Mouse (Mus musculus): ENCODE measurements at regions not wholly inside any gene's neighbourhood (a gene's known extent, or its start where the extent isn't known, plus 50 kb on each side); places are given as distances from the start of the nearest gene placed in this dataset.

GRCm38 (mm10) chr10:103718998-103719662 is 351.5 kb downstream of the Slc6a15 start:
- Histone ChIP-seq H3K4me1 (replicated peaks) (peaks cover 5% of the 10 kb centered on the region), H3K4me2 (no peak overlapping the region), H3K9ac (no peak overlapping the region), H3K27me3 (replicated peaks) (no peaks in the 10 kb centered on the region), H3K9me3 (replicated peaks) (0 out of 2 replicates have a peak, but pooled peaks cover 2% of the 10 kb centered on the region), H3K27ac (ENCODE audit: poor library complexity, severe bottlenecking) (no peak overlapping the region), H3K4me3 (no peak overlapping the region), H3K36me3 (no peaks in the 10 kb centered on the region)
- 39% methylated on average over 8 of the region's 8 CpGs for WGBS
- peak; percentile 72 for ATAC-seq (ENCODE audit: insufficient number of reproducible peaks, low FRiP score)

- Histone ChIP-seq H3K9me3 (replicated peaks) (no peaks in the 10 kb centered on the region), H3K36me3 (no peaks in the 10 kb centered on the region), H3K4me3 (no peak overlapping the region), H3K9ac (no peak overlapping the region), H3K4me2 (no peak overlapping the region), H3K27ac (ENCODE audit: poor library complexity, severe bottlenecking) (no peak overlapping the region), H3K27me3 (replicated peaks) (no peaks in the 10 kb centered on the region), H3K4me1 (replicated peaks) (no peaks in the 10 kb centered on the region)
- ATAC-seq (ENCODE audit: insufficient number of reproducible peaks, low FRiP score) = no peak
Observed at GRCm38 (mm10) chr10:103726680-103727079, 359.1 kb downstream of the Slc6a15 start.

GRCm38 (mm10) chr10:103731522-103731921 is 363.9 kb downstream of the Slc6a15 start:
- Histone ChIP-seq H3K27me3 (replicated peaks) (no peaks in the 10 kb centered on the region), H3K36me3 (no peaks in the 10 kb centered on the region), H3K4me3 (no peak overlapping the region), H3K9me3 (replicated peaks) (no peaks in the 10 kb centered on the region), H3K9ac (no peak overlapping the region), H3K27ac (ENCODE audit: poor library complexity, severe bottlenecking) (no peak overlapping the region), H3K4me1 (replicated peaks) (no peaks in the 10 kb centered on the region), H3K4me2 (no peak overlapping the region)
- WGBS = 59% methylated on average over 1 of the region's 1 CpGs
- no peak for ATAC-seq (ENCODE audit: insufficient number of reproducible peaks, low FRiP score)

GRCm38 (mm10) chr10:103731981-103732380 is 364.4 kb downstream of the Slc6a15 start:
- Histone ChIP-seq H3K9me3 (replicated peaks) (no peaks in the 10 kb centered on the region), H3K27me3 (replicated peaks) (no peaks in the 10 kb centered on the region), H3K4me2 (no peak overlapping the region), H3K9ac (no peak overlapping the region), H3K36me3 (no peaks in the 10 kb centered on the region), H3K4me3 (no peak overlapping the region), H3K27ac (ENCODE audit: poor library complexity, severe bottlenecking) (no peak overlapping the region), H3K4me1 (replicated peaks) (no peaks in the 10 kb centered on the region)
- 73% methylated on average over 5 of the region's 5 CpGs for WGBS
- no peak for ATAC-seq (ENCODE audit: insufficient number of reproducible peaks, low FRiP score)

- Histone ChIP-seq H3K4me2 (no peak overlapping the region), H3K4me1 (replicated peaks) (no peaks in the 10 kb centered on the region), H3K27me3 (replicated peaks) (no peaks in the 10 kb centered on the region), H3K27ac (ENCODE audit: poor library complexity, severe bottlenecking) (no peak overlapping the region), H3K36me3 (no peaks in the 10 kb centered on the region), H3K9ac (no peak overlapping the region), H3K9me3 (replicated peaks) (no peaks in the 10 kb centered on the region), H3K4me3 (no peak overlapping the region)
- 91% methylated on average over 1 of the region's 1 CpGs for WGBS
- no peak for ATAC-seq (ENCODE audit: insufficient number of reproducible peaks, low FRiP score)
Observed at GRCm38 (mm10) chr10:103780127-103780526, 362.7 kb upstream of the Gm21293 start.

GRCm38 (mm10) chr10:103784920-103785319 is 357.9 kb upstream of the Gm21293 start:
- H3K4me2 ChIP-seq = no peak overlapping the region
- no peak overlapping the region for H3K4me3 ChIP-seq
- H3K27me3 ChIP-seq (replicated peaks) = no peaks in the 10 kb centered on the region
- no peaks in the 10 kb centered on the region for H3K9me3 ChIP-seq (replicated peaks)
- H3K36me3 ChIP-seq = no peaks in the 10 kb centered on the region
- H3K4me1 ChIP-seq (replicated peaks) = no peaks in the 10 kb centered on the region
- ATAC-seq (ENCODE audit: insufficient number of reproducible peaks, low FRiP score) = no peak
- no peak overlapping the region for H3K27ac ChIP-seq (ENCODE audit: poor library complexity, severe bottlenecking)
- no peak overlapping the region for H3K9ac ChIP-seq

GRCm38 (mm10) chr10:103829079-103829478 is 313.7 kb upstream of the Gm21293 start:
- no peaks in the 10 kb centered on the region for H3K4me1 ChIP-seq (replicated peaks)
- no peaks in the 10 kb centered on the region for H3K36me3 ChIP-seq
- H3K9ac ChIP-seq = no peak overlapping the region
- no peak overlapping the region for H3K4me3 ChIP-seq
- ATAC-seq (ENCODE audit: insufficient number of reproducible peaks, low FRiP score) = no peak
- no peaks in the 10 kb centered on the region for H3K27me3 ChIP-seq (replicated peaks)
- no peaks in the 10 kb centered on the region for H3K9me3 ChIP-seq (replicated peaks)
- no peak overlapping the region for H3K4me2 ChIP-seq
- H3K27ac ChIP-seq (ENCODE audit: poor library complexity, severe bottlenecking) = no peak overlapping the region

- Histone ChIP-seq H3K4me2 (no peak overlapping the region), H3K4me3 (no peak overlapping the region), H3K9ac (no peak overlapping the region), H3K36me3 (no peaks in the 10 kb centered on the region), H3K27me3 (replicated peaks) (no peaks in the 10 kb centered on the region), H3K27ac (ENCODE audit: poor library complexity, severe bottlenecking) (no peak overlapping the region), H3K4me1 (replicated peaks) (no peaks in the 10 kb centered on the region), H3K9me3 (replicated peaks) (no peaks in the 10 kb centered on the region)
- ATAC-seq (ENCODE audit: insufficient number of reproducible peaks, low FRiP score) = no peak
- 75% methylated on average over 2 of the region's 2 CpGs for WGBS
Observed at GRCm38 (mm10) chr10:103832063-103832462, 310.7 kb upstream of the Gm21293 start.

- Histone ChIP-seq H3K4me3 (no peak overlapping the region), H3K27me3 (replicated peaks) (no peaks in the 10 kb centered on the region), H3K4me2 (no peak overlapping the region), H3K36me3 (no peaks in the 10 kb centered on the region), H3K9ac (no peak overlapping the region), H3K4me1 (replicated peaks) (no peaks in the 10 kb centered on the region), H3K27ac (ENCODE audit: poor library complexity, severe bottlenecking) (no peak overlapping the region), H3K9me3 (replicated peaks) (no peaks in the 10 kb centered on the region)
- WGBS = 70% methylated on average over 1 of the region's 1 CpGs
- no peak for ATAC-seq (ENCODE audit: insufficient number of reproducible peaks, low FRiP score)
Observed at GRCm38 (mm10) chr10:103855211-103855610, 287.6 kb upstream of the Gm21293 start.

- Histone ChIP-seq H3K36me3 (no peaks in the 10 kb centered on the region), H3K27me3 (replicated peaks) (no peaks in the 10 kb centered on the region), H3K9me3 (replicated peaks) (no peaks in the 10 kb centered on the region), H3K27ac (ENCODE audit: poor library complexity, severe bottlenecking) (no peak overlapping the region), H3K4me3 (no peak overlapping the region), H3K9ac (no peak overlapping the region), H3K4me2 (no peak overlapping the region), H3K4me1 (replicated peaks) (no peaks in the 10 kb centered on the region)
- ATAC-seq (ENCODE audit: insufficient number of reproducible peaks, low FRiP score) = no peak
- 67% methylated on average over 1 of the region's 1 CpGs for WGBS
Observed at GRCm38 (mm10) chr10:103860890-103861289, 281.9 kb upstream of the Gm21293 start.

GRCm38 (mm10) chr10:103862120-103862519 is 280.7 kb upstream of the Gm21293 start:
- 68% methylated on average over 2 of the region's 2 CpGs for WGBS
- Histone ChIP-seq H3K9me3 (replicated peaks) (no peaks in the 10 kb centered on the region), H3K36me3 (no peaks in the 10 kb centered on the region), H3K27ac (ENCODE audit: poor library complexity, severe bottlenecking) (no peak overlapping the region), H3K4me1 (replicated peaks) (no peaks in the 10 kb centered on the region), H3K4me2 (no peak overlapping the region), H3K27me3 (replicated peaks) (no peaks in the 10 kb centered on the region), H3K4me3 (no peak overlapping the region), H3K9ac (no peak overlapping the region)
- ATAC-seq (ENCODE audit: insufficient number of reproducible peaks, low FRiP score) = no peak

- 67% methylated on average over 3 of the region's 3 CpGs for WGBS
- ATAC-seq (ENCODE audit: insufficient number of reproducible peaks, low FRiP score) = no peak
Observed at GRCm38 (mm10) chr10:103863909-103864308, 278.9 kb upstream of the Gm21293 start.

More at GRCm38 (mm10) chr10:103863909-103864308, 278.9 kb upstream of the Gm21293 start:
- H3K4me2 ChIP-seq = no peak overlapping the region
- no peaks in the 10 kb centered on the region for H3K9me3 ChIP-seq (replicated peaks)
- no peak overlapping the region for H3K4me3 ChIP-seq
- no peaks in the 10 kb centered on the region for H3K36me3 ChIP-seq
- H3K27me3 ChIP-seq (replicated peaks) = no peaks in the 10 kb centered on the region
- H3K4me1 ChIP-seq (replicated peaks) = no peaks in the 10 kb centered on the region
- no peak overlapping the region for H3K9ac ChIP-seq
- H3K27ac ChIP-seq (ENCODE audit: poor library complexity, severe bottlenecking) = no peak overlapping the region

All from heart, embryonic 12.5 days (tissue).